Mouse (Mus musculus) WW6 (cell line): ENCODE measurements around the gene Rbm48.
"Not testable (repeated sequence)": the region's sequence is repeated elsewhere in the genome, so short reads cannot be mapped to it uniquely, and the experiment has no call there.

Source experiments
- DNase-seq: peaks from one replicate; pipeline ENCODE4 v3.0.0-alpha.2; 2013; ENCODE audit warnings: low read depth, low spot score

The Rbm48 gene

DNA sequence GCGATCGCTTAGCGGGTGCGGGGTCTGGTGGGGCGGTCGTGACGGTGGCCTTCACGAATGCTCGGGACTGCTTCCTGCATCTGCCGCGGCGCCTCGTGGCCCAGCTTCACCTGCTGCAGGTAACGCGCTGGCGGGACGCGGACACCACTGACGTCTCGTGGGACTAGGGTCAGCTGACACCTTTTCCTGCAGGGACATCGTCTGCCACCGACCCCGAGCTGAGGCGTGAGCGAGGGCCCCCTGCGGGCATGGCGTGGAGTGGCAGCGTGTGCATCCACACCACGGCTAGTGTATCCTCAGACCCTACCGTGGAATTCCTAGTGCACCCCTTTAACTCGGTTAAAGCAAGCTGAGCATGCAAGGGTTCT, at the start of gene Rbm48:
TSS of gene Rbm48 (minus strand) at position 187 of the 368 bp plus-strand sequence.
- DNase-seq, result peak; percentile 71

DNA sequence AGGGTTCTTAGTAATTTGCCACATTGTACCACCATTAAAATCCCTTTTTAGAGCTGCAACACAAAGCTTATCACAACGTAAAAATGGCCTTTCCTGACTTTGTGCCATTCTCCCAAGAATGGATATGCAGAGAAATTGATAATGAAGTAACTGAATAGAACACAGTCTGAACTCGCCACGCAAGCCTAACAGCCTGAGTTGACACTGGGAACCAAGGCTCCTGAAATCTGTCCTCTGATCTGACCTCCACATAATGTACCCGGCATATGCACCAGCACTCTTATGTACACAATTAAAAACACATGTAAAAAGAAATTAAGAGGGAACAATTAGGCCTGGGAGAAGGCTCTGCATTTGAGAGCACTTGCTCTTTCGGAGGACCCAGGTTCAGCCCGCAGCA, 48.9 kb upstream of the Rbm48 start:
- DNase-seq, result no peak

- DNase-seq, result no peak
These were observed 48.2 kb upstream of the Rbm48 start for GRCm38 (mm10) chr5:3644621-3645020.

- no peak for DNase-seq
These were observed 38.9 kb upstream of the Rbm48 start for GRCm38 (mm10) chr5:3635286-3635685.

DNA sequence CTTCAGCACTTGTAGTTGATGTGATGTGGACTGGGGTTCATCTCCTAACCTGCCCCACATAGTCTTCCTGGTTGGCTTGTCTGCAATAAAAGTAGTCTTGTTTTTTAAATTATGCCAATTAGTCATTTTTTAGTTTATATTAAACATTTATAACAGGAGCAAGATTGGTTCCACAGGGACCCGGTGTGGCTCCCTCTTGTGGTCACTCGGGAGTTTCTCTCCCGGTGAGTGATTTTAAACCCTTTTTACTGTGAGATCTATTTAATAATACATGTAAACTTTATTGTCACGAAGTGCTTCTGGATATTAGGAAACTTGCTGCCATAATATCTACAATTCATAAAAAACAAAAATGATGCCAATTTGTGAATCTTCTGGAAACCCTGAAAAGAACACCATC, 37.6 kb upstream of the Rbm48 start:
- no peak for DNase-seq

GRCm38 (mm10) chr5:3633315-3633714, 36.9 kb upstream of the Rbm48 start:
- no peak for DNase-seq

- no peak for DNase-seq
These were observed 35.9 kb upstream of the Rbm48 start for GRCm38 (mm10) chr5:3632285-3632684.

DNA sequence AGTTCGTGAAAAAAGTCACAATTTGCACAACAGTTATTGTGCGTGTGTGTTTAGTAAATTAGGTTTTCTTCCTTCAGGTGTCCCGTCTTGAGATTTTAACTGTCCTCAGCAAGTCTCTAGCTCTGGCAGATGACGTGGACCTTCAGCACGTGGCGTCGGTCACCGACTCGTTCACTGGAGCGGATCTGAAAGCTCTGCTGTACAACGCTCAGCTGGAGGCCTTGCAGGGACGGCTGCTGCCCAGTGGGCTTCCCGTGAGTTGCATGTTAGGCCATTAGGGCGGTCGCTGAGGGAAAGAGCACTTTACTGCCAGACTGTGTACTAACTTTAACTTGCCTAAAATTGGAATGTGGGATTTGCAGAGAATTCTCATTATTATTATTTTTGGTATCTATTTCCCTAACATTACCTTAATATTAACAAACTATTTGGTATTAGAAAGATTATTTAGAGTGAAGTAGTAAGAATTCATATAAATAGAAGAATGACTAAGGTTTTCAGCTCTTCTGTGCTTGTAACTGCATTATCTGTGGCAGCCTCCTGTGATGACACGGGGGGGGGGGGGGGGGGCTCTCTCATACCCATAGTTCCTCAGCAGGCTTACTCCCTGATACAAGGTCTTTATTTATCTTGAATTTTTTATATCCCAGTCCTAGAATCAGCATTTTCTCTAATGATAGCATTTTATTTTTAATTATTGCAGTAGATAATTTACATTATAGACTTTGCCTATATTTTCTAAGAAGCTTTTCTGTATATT, 35.3 kb upstream of the Rbm48 start:
- DNase-seq, result no peak

DNA sequence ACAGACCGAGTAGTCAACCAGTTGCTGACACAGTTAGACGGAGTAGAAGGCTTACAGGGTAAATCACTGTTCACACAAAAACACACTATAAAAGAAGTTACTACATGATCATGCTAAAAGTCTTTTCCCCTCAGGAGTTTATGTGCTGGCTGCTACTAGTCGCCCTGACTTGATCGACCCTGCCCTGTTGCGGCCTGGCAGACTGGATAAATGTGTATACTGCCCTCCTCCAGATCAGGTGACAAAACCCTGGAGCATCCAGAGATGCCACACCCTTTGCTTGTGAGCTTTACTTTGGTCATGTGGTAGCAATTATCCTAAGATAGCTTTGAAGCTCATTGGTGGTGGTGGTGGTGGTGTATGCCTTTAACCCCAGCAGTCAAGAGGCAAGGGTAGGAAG, 33.7 kb upstream of the Rbm48 start:
- DNase-seq, result no peak

DNA sequence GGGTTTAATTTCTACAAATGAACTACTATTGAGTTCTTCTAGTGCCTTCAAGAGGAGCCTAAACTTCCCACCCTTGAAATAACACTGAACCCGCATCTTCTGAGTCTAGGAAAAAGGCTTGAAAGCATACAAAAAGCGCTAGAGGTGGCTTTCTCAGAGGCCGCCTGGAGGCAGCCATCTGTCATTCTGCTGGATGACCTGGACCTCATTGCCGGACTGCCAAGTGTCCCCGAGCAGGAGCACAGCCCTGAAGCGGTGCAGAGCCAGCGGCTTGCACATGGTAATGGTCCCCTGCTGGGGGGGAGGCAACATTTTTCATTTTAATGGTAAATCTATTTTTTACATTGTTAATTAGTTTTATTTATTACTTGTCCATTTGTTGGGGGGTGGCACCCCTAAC, 24.1 kb upstream of the Rbm48 start:
- DNase-seq, result no peak

DNA sequence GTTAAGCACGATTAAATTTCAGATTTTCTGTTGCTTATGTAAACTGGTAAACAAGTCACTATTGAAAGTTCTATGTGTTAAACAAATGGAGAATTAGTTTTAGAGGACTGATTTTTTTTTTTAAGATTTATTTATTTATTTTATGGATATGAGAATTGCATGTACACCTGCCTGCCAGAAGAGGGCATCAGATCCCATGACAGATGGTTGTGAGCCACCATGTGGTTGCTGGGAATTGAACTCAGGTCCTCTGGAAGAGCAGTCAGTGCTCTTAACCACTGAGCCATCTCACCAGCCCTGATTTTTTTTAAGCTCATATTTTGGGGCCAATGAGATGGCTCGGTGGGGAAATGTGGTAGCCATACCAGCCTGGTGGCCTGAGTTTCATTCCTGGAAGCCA, 15.4 kb upstream of the Rbm48 start:
- not testable (repeated sequence) for DNase-seq

- no peak for DNase-seq
These were observed 12.9 kb upstream of the Rbm48 start for GRCm38 (mm10) chr5:3609241-3609640.

DNA sequence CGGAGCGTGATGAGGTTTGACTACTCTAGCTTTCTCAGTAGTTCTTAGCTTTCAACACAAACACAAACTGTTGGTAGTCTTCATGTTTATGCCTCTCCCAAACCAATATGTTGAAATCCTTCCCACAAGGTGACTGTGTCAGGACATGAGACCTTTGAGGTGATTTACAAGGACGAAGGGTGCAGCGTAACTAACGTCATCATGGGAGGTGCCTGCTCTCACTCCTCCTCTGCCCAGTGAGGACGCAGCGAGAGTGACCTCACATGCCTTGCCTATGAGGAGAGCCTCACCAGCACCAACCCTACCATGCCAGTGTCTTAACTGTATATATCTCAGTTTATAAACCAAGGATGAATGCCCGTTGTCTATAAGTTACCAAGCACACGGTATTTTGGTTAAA, 10.7 kb upstream of the Rbm48 start:
- DNase-seq, result no peak

- DNase-seq, result no peak
These were observed 4.4 kb upstream of the Rbm48 start for GRCm38 (mm10) chr5:3600790-3601189.

DNA sequence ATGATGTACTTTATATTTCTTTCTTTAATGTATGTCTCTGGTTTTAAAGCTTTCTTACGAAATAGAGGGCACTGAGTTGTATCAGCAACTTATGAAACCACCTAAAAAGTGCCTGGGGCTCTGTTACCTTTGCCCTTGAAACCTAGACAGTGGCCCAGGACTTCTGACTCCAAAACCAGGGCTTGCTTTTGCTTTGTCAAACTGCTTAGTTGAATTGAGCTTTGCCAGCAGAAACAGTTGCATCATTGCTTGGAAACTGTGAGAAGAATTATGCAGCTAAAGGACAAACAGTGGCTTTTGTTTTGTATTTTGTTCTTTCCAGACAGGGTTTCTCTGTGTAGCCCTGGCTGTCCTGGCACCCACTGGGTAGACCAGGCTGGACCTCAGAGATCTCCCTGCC, 3.9 kb upstream of the Rbm48 start:
- no peak for DNase-seq

- no peak for DNase-seq
These were observed 2.4 kb upstream of the Rbm48 start for GRCm38 (mm10) chr5:3598766-3599165.

DNA sequence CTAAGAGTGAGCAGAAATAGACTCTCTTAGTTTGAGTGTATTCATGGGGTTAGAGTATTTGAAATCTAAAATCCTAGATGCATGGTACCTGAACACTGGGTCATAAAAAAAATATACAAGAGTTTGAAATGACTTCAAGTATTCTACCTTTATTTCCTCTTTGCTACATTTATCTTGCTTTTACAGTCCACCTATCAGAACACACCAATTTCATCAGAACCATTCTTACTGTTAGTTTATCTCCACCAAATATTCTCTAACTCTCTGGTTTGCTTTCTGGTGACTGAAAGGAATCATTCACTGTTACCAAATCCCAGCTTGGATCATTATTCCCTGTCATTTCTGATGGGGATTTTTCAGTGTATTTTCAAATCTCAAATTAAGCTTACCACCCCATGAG, 786 bp upstream of the Rbm48 start:
- DNase-seq, result no peak

DNA sequence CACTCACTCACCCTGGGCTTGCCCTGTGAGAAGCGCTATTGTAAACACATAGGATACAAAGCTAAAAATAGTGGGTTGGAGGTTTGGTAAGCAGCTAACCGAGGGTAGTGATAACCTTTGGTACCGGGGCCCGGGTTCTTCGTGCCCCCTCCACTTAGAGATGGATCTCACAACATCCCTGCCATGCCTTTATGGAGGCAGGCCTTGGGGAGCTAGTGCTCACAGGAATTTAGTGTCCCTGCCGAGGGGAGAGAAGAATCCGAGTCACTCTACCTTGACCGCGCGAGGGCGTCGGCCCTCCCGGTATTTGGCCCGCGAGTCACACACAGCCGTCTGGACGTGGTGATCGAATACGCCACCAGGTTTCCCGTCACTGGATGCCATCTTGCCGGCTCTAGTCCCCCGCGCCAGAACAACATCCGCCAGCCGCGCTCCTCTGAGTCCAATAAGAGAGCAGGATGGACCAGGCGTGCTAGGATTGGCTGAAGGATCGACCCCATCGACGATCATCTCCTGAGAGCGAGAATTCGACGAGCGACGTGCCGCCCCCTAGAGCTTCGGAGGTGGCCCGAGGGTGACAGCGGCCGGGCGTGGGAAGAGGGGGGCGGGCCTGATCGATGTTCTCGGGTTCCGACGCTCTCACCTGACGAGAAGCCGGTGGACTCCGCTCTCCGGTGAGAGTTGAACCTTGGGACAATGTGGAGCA, 539 bp downstream of the Rbm48 start, which contains the start of gene Pex1:
TSS of gene Pex1 (plus strand) at position 374 of the 706 bp plus-strand sequence.
- DNase-seq, result peak; percentile 94

DNA sequence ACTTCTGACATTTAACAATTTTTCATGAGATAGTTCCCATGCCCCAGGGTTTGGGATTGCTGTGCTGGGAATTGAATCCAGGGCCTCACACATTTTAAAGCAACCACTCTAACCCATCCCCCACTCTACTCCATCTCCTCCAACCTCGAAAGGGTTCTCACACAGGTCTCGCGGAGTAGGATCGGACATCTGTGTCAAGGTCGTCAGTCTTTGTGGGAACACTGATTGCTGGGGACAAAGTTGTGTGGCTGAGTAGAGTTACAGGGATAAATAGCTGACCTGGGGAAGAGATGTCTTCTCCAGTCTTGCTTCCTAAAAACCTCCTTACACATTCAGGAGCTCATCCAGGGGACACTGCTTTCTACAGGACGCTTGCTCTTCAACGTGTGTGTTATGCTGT, 17.3 kb downstream of the Rbm48 start:
- no peak for DNase-seq

DNA sequence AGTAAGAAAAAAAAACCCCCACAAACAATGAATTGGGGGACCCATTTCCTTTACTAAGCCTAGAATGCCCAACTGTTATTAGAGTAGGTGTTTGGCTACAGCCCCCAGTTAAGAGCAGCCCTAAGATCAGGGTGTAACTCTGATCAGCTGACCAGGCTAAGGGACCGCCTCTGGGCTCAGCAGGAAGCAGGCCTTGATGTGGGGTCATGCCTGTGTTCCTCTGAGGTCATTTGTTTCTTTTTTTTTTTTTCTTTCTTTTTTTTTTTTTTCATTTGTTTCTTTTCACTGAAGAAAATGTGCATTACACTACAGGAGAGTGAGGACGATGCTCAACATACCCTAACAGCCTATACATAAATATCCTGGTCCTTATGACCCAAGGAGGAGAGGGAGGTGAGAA, 18.4 kb downstream of the Rbm48 start:
- DNase-seq, result no peak

- no peak for DNase-seq
These were observed 21.6 kb downstream of the Rbm48 start for GRCm38 (mm10) chr5:3574825-3575224.

- no peak for DNase-seq
These were observed 25.1 kb downstream of the Rbm48 start, which contains the start of gene 1700109H08Rik for GRCm38 (mm10) chr5:3571266-3571665. Gene 1700109H08Rik, plus strand, starts transcription at chr5:3571566.

- no peak for DNase-seq
These were observed 42.2 kb downstream of the Rbm48 start for GRCm38 (mm10) chr5:3554198-3554597.
